Mouse (Mus musculus) lung, embryonic 14.5 days (tissue): Measurements from ENCODE around the gene Map2. TPM values are rescaled to one million over a fixed set of nuclear protein-coding genes. Genes with fewer than 3 reads are reported as not detected.

Source experiments
- ATAC-seq: fragments of 200-750 bp; cut with Nextera tagmentation; 2 replicates; pipeline ENCODE4 v1.8.0; 2017; ENCODE audit warnings: mild to moderate bottlenecking, moderate TSS enrichment, moderate library complexity; ENCODE audit not compliant: insufficient read depth
- DNase-seq: peaks from one replicate; pipeline ENCODE4 v3.0.0-alpha.2; 2015
- H3K27ac ChIP-seq: fragments of 300-500 bp; sonication (generic); 2 replicates; pipeline ENCODE4 v1.5.1; 2014; ENCODE audit warnings: low read depth, mild to moderate bottlenecking, moderate library complexity
- H3K27me3 ChIP-seq: fragments of 300-500 bp; sonication (generic); 2 replicates; pipeline ENCODE4 v1.6.1; 2014; ENCODE audit warnings: low read length, control low read depth; ENCODE audit not compliant: insufficient read depth
- H3K36me3 ChIP-seq: fragments of 300-500 bp; sonication (generic); 2 replicates; pipeline ENCODE4 v1.6.1; 2014; ENCODE audit warnings: control low read depth; ENCODE audit not compliant: insufficient read depth
- H3K4me1 ChIP-seq: fragments of 300-500 bp; sonication (generic); 2 replicates; pipeline ENCODE4 v1.6.1; 2014; ENCODE audit warnings: antibody characterized with exemption, control low read depth; ENCODE audit not compliant: insufficient read depth
- H3K4me2 ChIP-seq: fragments of 300-500 bp; sonication (generic); 2 replicates; pipeline ENCODE4 v1.6.1; 2014; ENCODE audit warnings: mild to moderate bottlenecking
- H3K4me3 ChIP-seq: fragments of 300-500 bp; sonication (generic); 2 replicates; pipeline ENCODE4 v1.5.1; 2014; ENCODE audit warnings: low read depth, low read length
- H3K9ac ChIP-seq: fragments of 300-500 bp; sonication (generic); 2 replicates; pipeline ENCODE4 v1.6.1; 2014
- H3K9me3 ChIP-seq: fragments of 300-500 bp; sonication (generic); 2 replicates; pipeline ENCODE4 v1.6.1; 2016; ENCODE audit warnings: low read depth, low read length, control low read depth
- CTCF ChIP-seq: IDR thresholded peaks from 2 replicates; pipeline ENCODE4 v1.5.1; 2016; ENCODE audit warnings: antibody characterized with exemption, low read depth
- WGBS: fragments of 180-500 bp; shearing (Covaris S2); extraction: QIAGEN DNeasy Blood & Tissue Kit; methylation state at CpG from one replicate; pipeline ENCODE4 v1.1.7; 2014; 5-methylcytosine and 5-hydroxymethylcytosine counted together
- polyA plus RNA-seq: library from polyadenylated mRNA; unstranded; fragments of >200 nt; fragmentation: Nextera tagmentation; extraction: Ambion mirVana; gene quantifications from 2 replicates; pipeline ENCODE4 v1.2.1, GENCODE M21; 2014

The Map2 gene
- polyA plus RNA-seq, 1 experiment from 2014 or later: 13.4 TPM

DNA sequence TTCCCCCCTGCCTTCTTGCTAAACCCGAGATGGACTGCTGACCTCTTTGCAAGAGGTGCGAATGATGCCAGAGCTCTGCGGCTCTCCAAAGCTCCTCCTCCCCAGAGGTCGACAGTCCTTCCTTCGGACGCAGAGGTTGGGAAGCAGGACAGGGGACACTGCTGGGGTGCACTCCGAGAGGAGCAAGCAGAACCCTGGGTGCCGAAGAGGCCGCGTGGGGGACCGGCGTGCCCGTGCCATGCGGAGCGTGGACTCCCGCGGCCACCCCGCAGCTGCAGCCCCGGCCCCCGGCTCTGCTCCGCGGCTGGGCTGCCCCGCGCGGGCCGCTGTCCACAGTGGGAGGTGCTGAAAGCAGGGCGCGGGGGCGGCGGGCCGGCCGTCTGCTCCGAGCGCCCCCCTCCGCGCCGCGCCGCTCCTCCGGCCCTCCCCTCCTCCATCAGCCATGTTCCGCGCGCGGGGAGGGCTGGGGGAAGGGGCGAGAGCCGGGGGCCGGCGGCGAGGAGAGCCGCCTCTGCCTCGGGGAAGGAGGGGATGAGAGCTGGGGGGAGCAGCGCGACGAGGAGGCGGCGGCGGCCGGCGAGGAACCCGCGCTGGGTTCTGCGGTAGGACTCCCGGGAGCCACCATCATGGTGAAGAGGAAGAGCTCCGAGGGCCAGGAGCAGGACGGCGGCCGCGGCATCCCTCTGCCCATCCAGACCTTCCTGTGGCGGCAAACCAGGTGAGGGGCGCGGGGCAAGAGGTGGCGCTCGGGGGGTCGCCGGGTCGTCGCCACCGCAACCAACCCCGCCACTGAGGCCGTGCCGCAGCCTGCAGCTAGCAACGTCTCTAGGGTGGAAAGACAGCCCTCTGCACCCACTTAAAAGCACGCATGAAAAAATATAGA is 293.0 kb downstream of the Map2 start, which contains the start of gene Unc80:
TSS of gene Unc80 (plus strand) at position 547 of the 883 bp plus-strand sequence.
- Histone ChIP-seq H3K9me3 (no peaks in the 10 kb centered on the region), H3K4me1 (no peaks in the 10 kb centered on the region), H3K9ac (no peak within 1 kb of the TSS), H3K27ac (no peak within 1 kb of the TSS), H3K4me3 (peak within 1 kb of the TSS; percentile 44), H3K36me3 (no peaks in the 10 kb centered on the region), H3K4me2 (peak within 1 kb of the TSS; percentile 77), H3K27me3 (peaks cover 15% of the 10 kb centered on the region; the same call in 1 of the 2 replicates)
- WGBS: under 1% methylated on average over 72 of the region's 83 CpGs
- DNase-seq: peak; percentile 82
- TF ChIP-seq CTCF: no peak
- ATAC-seq: peak; percentile 97

- TF ChIP-seq CTCF: no peak
- H3K4me2 ChIP-seq: peak overlapping the region; percentile 77
- DNase-seq (no peak), ATAC-seq (peak; percentile 18; the same call in 1 of the 2 replicates)
- H3K4me3 ChIP-seq: peak overlapping the region; percentile 44
- H3K27me3 ChIP-seq: peaks cover 15% of the 10 kb centered on the region; the same call in 1 of the 2 replicates
- no peaks in the 10 kb centered on the region for H3K9me3 ChIP-seq
- H3K9ac ChIP-seq: no peak overlapping the region
- no peaks in the 10 kb centered on the region for H3K36me3 ChIP-seq
- no peak overlapping the region for H3K27ac ChIP-seq
- WGBS: 13% methylated on average over 3 of the region's 3 CpGs
- H3K4me1 ChIP-seq: no peaks in the 10 kb centered on the region
Observed at GRCm38 (mm10) chr1:66468704-66469020, 293.6 kb downstream of the Map2 start.

GRCm38 (mm10) chr1:66482751-66483150 is 307.7 kb downstream of the Map2 start:
- Histone ChIP-seq H3K36me3 (no peaks in the 10 kb centered on the region), H3K9ac (no peak overlapping the region), H3K9me3 (no peaks in the 10 kb centered on the region), H3K4me1 (no peaks in the 10 kb centered on the region), H3K4me3 (no peak overlapping the region), H3K27me3 (no peaks in the 10 kb centered on the region), H3K4me2 (no peak overlapping the region), H3K27ac (no peak overlapping the region)
- WGBS: 78% methylated on average over 3 of the region's 3 CpGs
- ATAC-seq: no peak
- no peak for TF ChIP-seq CTCF
- no peak for DNase-seq

Other genes with a start within 250 kb of the Map2 start
- not detected in 2 replicates for gene Crygf, start 248.8 kb upstream of the Map2 start, polyA plus RNA-seq